ENCODE assay signal across 20 mouse cellular contexts in the genomic region with DNA sequence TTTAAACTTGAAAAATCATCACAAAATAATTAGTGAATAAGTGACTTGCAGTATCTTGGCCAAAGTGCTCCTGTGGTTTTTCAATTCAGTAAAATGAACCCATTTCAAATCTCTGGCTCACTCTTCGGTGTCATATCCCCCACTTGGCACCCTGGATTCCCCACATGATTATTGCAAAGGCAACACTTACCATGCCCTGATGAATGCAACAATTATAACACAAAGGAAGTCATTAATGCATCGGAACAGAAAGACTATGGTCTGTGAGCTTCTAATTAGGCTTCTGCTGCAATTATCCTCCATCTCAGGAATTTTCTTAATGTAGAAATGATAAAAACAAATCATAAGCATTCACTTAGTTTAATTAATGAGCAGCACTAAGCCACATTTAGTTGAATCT. TPM values are rescaled to one million over a fixed set of nuclear protein-coding genes. Genes with fewer than 3 reads are reported as not detected.
"Had no signal": no experiment of that assay in that cellular context is flagged by ENCODE, and none has a peak within 500 bp of the region (broad histone marks: within the 10 kb centered on the region; RNA-seq: fewer than 3 reads in every experiment).

No protein-coding gene starts in this region.

- H3K9me3 ChIP-seq: lung, embryonic 15.5 days; megakaryocyte, embryonic 14.5 days; midbrain, embryonic 13.5 days; midbrain, embryonic 15.5 days; neural tube, embryonic 12.5 days; stomach, embryonic 15.5 days had no signal

- H3K27me3 ChIP-seq: lung, embryonic 15.5 days; midbrain, embryonic 13.5 days; midbrain, embryonic 15.5 days; neural tube, embryonic 12.5 days; stomach, embryonic 15.5 days had no signal

- H3K9ac ChIP-seq: liver, postnatal 0 days; lung, embryonic 15.5 days; midbrain, embryonic 13.5 days; midbrain, embryonic 15.5 days; neural tube, embryonic 12.5 days; stomach, embryonic 15.5 days had no signal

- ATAC-seq: liver, postnatal 0 days; lung, postnatal 0 days; midbrain, embryonic 13.5 days; midbrain, embryonic 15.5 days had no signal

- H3K36me3 ChIP-seq: lung, embryonic 15.5 days; midbrain, embryonic 13.5 days; midbrain, embryonic 15.5 days; neural tube, embryonic 12.5 days; stomach, embryonic 15.5 days had no signal

- H3K4me1 ChIP-seq: megakaryocyte, embryonic 14.5 days; neural tube, embryonic 12.5 days; stomach, embryonic 15.5 days had no signal

- H3K4me2 ChIP-seq: lung, embryonic 15.5 days; midbrain, embryonic 11.5 days; midbrain, embryonic 13.5 days; midbrain, embryonic 15.5 days; neural tube, embryonic 12.5 days; stomach, embryonic 15.5 days had no signal

- H3K4me3 ChIP-seq: lung, embryonic 15.5 days; megakaryocyte, embryonic 14.5 days; midbrain, embryonic 13.5 days; midbrain, embryonic 15.5 days; neural tube, embryonic 12.5 days; stomach, embryonic 15.5 days had no signal

- DNase-seq: liver, postnatal 0 days; lung, adult 2 months; lung, postnatal 14 days; lung, postnatal 36 days; right cerebral cortex, postnatal 14 days; thymus, adult 2 months; thymus, postnatal 25 days; thymus, postnatal 4 days had no signal

- H3K27ac ChIP-seq: lung, embryonic 15.5 days; macrophage; midbrain, embryonic 13.5 days; midbrain, embryonic 15.5 days; neural tube, embryonic 12.5 days; stomach, embryonic 15.5 days; stomach, postnatal 0 days had no signal

RNA-seq across cellular contexts. Expression of a gene that starts 9.0 kb away (rescaled TPM):
- total RNA-seq: monocyte, adult 5-6 weeks; neutrophil, adult 5-6 weeks had no signal
- polyA plus RNA-seq: macrophage had no signal
